Mouse (Mus musculus): ENCODE data around the gene Gm21319. TPM values are rescaled to one million over a fixed set of nuclear protein-coding genes. Genes with fewer than 3 reads are reported as not detected.

Gm21319 gene
- not detected for total RNA-seq (2023)

GRCm38 (mm10) chr12:87775655-87776054 is at the start of gene Gm21319:
Gm21319 (minus strand) TSS chr12:87775755.

GRCm38 (mm10) chr12:87816277-87816676 is 40.7 kb upstream of the Gm21319 start, which contains the start of gene BB287469:
BB287469 (plus strand) TSS chr12:87816577.

GRCm38 (mm10) chr12:87795212-87795611 is 19.7 kb upstream of the Gm21319 start, which contains the start of gene Gm21936:
Gm21936 (plus strand) TSS chr12:87795512.

Other genes starting within 250 kb of the Gm21319 start
- gene Oog1, start 173.1 kb downstream of the Gm21319 start, total RNA-seq (2023): not detected
- not detected for gene Gm4027, start 156.9 kb downstream of the Gm21319 start, total RNA-seq (2023)
- gene Gm16381, start 131.1 kb downstream of the Gm21319 start, total RNA-seq (2023): not detected
- gene Gm21936, start 19.8 kb upstream of the Gm21319 start, total RNA-seq (2023): not detected
- not detected for gene BB287469, start 40.8 kb upstream of the Gm21319 start, total RNA-seq (2023)
- not detected for gene Gm2001, start 66.6 kb upstream of the Gm21319 start, total RNA-seq (2023)
- not detected for gene Gm2016, start 98.3 kb upstream of the Gm21319 start, total RNA-seq (2023)
- gene Gm2022, start 119.6 kb upstream of the Gm21319 start, total RNA-seq (2023): not detected
- not detected for gene Gm2035, start 144.1 kb upstream of the Gm21319 start, total RNA-seq (2023)
- not detected for gene Gm2042, start 178.3 kb upstream of the Gm21319 start, total RNA-seq (2023)
- not detected for gene Gm2075, start 236.1 kb upstream of the Gm21319 start, total RNA-seq (2023)
- gene Gm6803, start 243.0 kb upstream of the Gm21319 start, total RNA-seq (2023): not detected